Mouse (Mus musculus) c-Kit-positive CD71-positive TER-119-negative erythroid progenitor cells, embryonic 14.5 days (primary cell): ENCODE measurements around the gene Gal3st2.
"Not testable (repeated sequence)": the region's sequence is repeated elsewhere in the genome, so short reads cannot be mapped to it uniquely, and the experiment has no call there.

Experiments used
- DNase-seq: peaks from one replicate; pipeline ENCODE4 v3.0.0-alpha.2; 2013; ENCODE audit warnings: low read depth

The Gal3st2 gene

DNA sequence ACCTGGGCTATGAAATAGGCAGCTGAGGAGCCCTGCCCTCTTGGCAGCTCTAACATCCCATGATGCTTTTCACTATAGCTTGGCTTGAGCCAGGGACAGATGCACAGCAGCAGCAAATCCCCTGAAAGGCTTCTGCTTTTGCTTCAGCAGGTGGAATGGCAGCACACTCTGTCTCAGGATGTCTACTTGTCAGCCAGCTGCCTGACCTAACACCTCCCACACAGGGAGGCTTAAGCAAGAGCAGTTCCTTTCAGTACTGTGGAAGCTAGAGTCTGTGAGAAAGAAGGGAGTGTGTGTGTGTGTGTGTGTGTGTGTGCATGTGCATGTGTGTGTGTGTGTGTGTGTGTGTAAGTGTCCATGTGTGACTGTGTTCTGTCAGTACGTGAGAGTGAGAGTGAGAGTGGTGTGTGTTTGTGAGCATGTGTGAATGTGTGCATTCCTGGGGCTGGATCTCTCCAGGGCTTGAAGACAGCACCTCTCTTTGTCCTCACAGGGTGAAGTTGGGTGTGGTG is 10.5 kb downstream of the Gal3st2 start:
- not testable (repeated sequence) for DNase-seq

DNA sequence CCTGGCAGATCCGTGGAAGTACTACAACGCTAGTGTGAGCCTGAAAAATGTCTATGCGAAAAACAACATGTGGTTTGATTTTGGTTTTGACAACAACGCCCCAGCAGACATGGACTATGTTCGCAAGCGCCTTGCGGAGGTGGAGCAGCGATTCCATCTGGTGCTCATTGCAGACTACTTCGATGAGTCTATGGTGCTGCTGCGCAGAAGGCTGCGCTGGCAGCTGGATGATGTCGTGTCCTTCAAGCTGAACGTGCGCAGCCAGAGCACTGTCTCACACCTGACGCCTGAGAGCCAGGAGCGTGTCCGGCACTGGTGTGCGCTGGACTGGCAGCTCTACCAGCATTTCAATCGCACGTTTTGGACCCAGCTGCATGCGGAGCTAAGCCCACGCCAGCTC is 13.3 kb downstream of the Gal3st2 start:
- not testable (repeated sequence) for DNase-seq

DNA sequence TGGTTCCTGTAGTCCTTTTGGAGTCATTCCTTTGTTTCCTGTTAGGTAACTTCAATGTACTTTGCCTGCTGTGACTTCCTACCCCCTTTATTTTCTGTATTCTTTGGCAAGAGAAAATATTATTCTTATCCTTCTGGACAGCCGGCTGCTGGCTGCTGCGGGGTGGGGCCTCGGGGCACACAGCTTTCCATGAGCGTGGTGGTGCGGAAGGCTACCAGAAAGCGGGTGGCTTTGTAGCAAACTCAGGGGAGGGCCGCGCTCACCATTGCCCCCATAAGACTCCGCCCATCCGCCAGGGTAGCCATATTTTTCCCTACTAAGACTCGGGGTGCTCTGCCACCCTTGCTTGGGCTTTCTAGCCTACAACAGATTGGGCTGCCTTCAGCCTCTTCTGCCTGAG is 20.7 kb downstream of the Gal3st2 start:
- not testable (repeated sequence) for DNase-seq

DNA sequence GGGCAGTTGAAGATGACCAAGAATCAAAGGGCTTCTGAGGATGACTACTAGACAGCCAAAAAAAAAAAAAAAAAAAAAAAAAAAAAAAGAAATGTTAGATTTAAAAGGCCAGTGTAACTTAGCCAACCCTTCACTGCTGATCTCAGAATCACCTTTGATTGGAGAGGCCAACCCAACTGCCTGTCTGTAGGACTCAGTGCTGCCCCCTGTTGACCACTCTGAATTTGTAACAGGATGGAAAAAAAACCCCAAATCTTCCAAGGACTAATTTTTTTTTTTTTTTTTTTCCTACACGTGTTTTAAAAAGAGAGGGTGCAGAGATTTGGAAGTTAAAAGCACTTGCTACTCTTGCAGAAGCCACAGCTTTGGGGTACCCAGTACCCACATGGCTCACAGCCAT is 29.8 kb downstream of the Gal3st2 start:
- DNase-seq = not testable (repeated sequence)

DNA sequence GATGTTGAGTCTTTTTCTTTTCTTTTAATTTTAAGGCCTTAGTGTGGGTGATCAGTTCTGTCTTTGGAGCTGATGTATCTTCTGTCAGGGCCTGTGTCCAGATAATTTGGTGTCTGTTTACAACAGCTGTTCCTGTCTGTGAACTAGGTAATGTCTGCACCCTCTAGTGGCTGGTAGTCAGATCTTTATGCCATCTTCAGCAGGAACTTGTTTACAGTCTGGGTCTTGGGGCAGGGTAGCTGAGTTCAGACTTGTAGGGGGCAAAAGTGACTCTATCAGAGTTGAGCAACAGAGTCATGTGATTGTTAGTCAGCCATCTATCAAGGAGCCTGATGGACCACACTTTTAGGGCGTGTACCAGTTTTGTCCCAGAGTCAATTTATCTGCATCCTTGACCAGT is 36.3 kb downstream of the Gal3st2 start:
- not testable (repeated sequence) for DNase-seq

DNA sequence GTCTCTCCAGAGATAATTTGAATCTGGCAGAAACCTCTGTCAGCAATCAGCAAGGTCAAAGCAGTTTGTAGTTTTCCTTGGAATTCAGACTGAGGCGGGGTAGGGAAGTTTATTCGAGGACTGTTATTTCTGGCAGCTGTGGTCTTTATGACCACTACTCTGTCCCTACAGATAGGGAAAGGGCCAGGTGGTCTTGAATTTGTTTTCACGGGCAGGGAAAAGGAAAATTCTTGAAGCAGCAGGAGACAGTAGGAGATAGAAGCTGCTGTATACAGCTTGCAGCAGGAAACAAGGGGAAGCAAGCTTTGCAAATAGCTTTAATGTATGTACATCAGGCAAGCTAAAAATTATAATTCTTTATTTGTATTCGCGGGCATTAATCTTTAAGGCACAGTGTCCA is 40.2 kb downstream of the Gal3st2 start:
- not testable (repeated sequence) for DNase-seq

DNA sequence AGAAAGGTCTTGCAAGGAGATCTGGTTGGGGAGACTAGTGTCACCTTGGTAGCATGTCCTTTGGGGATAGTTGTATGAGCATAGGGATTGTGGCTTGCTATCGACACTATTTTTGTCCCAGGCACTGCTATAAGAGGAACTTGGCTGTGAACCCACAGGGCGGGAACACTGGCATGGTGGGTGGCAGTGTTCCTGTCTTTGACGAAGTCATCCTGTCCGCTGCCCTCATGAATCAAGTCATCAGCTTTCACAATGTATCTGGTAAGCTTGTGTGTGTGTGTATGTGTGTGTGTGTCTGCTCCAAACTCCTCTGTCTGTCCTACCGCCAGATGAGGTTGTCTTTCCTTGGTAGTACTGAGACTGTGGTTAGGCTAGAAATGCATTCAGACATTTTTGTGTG is 45.6 kb downstream of the Gal3st2 start:
- DNase-seq = not testable (repeated sequence)

DNA sequence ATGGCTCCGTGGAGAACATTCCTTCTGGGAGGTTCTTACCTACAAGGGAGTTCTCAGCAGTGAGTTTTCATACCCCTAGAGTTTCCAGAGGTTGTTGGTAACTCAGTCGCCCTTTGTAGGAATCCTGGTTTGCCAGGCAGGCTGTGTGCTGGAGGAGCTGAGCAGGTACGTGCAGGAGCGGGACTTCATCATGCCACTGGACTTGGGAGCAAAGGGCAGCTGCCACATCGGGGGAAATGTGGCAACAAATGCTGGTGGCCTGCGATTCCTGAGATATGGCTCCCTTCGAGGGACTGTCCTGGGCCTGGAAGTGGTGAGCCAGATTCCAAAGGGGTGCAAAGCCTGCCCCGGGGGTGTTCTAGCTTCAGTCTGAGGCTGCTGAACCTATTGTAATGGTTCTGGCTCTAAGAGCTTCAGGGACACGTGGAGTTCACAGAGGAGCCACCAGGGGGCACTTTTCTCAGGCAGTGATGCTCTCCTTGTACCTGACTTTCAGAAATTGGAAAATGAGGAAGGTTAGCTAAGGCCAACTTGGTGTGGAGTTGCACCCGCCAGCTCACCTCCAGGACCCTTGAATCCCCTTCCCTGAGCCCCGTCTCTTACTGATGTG is 48.0 kb downstream of the Gal3st2 start:
- not testable (repeated sequence) for DNase-seq

DNA sequence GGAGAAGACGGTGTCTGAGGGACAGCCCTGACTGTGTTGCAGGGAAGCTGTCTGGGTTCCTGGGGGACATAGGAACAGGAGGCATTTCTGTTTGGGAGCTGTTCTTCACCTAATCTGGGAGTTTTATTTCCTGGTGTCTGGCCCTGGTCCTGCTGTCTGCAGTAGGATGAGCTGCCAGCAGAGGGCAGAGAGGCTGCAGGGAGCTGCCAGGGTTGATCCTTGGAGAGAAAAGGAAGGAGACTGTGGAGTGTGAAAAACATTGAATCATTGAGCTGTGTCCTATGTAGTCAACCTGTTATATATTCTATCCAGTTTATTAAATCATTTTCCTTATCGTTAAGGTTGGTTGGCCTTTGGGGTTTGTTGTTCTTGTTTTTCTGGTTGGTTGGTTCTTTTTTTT is 50.8 kb downstream of the Gal3st2 start:
- not testable (repeated sequence) for DNase-seq

DNA sequence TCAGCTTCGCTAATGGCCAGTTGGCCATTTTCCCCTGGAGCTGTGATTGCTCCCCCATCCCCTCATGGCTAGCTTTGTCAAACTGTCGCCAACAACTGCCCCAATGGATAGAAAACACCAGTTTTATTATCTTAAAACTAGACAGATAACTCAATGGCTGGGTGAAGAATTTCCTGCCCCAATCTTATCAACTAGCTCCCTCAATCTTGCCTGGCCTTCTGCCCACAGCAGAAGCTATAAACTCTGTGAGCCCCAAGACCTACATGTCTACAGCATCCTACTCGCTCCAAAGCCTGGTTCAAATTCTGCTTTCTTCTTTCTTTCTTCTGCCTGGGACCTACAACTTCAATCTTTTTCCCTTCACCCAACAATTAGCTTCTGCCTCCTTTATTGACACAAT is 56.1 kb downstream of the Gal3st2 start:
- not testable (repeated sequence) for DNase-seq

DNA sequence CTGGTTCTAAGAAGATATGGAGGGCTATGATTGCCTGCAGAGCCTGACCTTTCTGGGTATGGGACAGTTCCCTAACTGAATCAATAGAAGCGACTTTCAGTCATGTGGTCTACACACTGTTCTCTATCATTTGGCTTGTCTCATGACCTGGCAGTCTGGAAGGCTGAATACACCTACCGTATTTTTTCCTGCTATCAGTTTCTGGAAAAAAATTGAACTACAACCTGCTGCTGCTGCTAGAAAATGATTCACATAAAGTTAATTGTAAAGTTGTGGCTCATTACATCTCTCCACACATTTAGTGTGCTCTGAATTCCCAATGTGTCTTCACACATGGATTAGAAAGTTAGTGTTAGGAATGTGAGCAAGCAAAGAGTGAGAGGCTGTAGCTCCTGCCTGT is 56.9 kb downstream of the Gal3st2 start, which contains the start of gene Gal3st2b:
TSS of gene Gal3st2b (plus strand) at position 301 of the 400 bp plus-strand sequence.
- not testable (repeated sequence) for DNase-seq

DNA sequence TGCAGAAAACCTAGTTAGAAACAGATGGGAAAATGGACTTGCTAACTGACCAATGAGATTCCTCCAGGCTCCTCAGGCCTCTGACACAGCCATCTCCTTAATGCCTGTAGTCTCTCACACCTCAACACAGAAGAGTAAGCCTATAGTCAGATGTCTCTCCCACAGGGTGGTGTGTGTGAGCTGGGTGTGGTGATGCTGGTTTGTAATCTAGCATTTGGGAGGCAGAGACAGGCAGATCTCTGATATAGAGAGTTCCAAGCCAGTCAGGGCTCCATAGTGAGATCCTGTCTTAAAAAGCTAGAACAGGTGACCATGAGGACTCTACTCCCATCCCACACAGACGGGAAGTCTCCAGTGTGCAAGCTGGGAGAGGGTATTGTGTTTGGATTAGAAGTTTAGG is 57.7 kb downstream of the Gal3st2 start:
- not testable (repeated sequence) for DNase-seq

DNA sequence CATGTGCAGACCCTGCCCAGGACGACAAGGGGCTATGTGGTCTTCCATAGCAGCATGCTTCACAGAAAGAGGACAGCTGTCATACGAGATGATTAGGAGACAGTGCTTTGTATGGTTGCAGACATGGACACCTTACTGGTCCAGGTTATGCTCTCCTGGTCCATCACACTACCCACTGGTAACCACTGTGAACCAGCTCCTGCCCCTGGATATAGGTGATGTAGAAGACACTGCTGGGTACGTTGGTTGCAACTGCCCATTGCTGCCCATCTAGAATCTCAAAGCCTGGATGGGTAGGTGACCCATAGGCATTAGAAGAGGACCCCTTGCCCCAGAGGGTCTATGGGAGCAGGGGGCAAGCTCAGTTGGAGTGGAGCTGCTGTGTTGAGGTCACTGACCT is 58.2 kb downstream of the Gal3st2 start:
- DNase-seq = not testable (repeated sequence)

DNA sequence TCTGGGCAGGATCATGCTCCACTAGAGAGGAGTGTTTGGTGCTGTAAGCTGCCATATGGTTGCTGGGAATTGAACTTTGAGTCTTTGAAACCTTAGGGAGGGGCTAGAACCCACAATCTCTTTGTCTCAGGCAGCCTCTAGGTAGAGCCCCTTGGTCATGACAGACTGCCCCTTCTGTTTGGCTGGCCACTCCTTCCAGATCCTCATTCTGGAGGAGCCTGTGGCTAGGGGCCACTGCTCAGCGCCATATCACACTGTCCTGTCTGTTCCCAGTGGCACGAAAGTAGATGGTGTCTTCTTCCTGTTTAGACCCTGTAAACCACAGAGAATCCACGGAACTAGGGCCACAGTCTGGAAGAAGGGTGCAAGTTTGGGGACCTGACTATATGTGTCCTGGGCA is 61.5 kb downstream of the Gal3st2 start:
- not testable (repeated sequence) for DNase-seq

DNA sequence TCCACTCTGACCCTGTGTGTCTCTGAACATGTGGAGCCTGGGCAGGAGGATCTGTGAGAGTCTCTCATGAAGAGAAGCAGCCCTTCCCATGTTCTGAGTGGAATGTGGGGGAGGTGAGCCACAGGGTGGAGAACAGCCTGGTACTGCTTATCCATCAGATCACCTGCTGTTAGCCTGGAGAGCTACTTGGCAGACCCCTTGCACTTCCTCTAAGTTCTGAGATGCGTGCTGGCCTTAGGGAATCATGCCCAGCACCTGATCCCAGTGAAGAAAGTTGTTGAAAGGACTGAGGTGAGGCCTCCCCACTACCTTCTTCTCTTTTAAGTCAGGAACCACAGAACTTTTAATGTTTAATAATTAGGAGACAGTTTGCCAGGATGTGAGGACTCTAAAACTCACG is 62.0 kb downstream of the Gal3st2 start:
- DNase-seq = not testable (repeated sequence)
